Mouse (Mus musculus): ENCODE data around the gene Tex13a.

Gene Tex13a

DNA sequence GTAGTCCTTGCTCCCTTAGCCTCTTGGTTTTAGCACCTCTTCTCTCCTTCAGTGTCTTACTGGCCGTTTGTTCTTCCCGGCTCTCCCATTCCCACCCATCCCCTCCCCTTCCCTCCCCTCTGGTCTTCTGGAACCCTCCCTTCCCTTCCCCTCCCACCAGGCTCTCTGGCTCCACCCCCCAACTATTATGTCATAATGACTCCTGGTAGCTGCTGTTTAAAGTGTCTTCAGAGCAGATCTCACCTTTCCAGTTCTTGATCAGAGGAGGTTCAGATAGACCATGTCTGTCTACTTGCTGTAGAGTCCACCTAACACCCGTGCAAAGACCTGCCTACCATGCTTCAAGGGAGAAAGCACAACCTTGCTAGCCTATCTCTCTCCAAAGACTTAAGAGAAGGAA is at the start of gene Tex13a:
Gene Tex13a (minus strand): TSS at position 101 of the 400 bp plus-strand sequence.
- DNase-seq (ENCODE audit: low read depth, low spot score), result no peak

- DNase-seq (ENCODE audit: low read depth, low spot score), result no peak
These were observed 25.2 kb upstream of the Tex13a start for GRCm38 (mm10) chrX:138234626-138235025.

DNA sequence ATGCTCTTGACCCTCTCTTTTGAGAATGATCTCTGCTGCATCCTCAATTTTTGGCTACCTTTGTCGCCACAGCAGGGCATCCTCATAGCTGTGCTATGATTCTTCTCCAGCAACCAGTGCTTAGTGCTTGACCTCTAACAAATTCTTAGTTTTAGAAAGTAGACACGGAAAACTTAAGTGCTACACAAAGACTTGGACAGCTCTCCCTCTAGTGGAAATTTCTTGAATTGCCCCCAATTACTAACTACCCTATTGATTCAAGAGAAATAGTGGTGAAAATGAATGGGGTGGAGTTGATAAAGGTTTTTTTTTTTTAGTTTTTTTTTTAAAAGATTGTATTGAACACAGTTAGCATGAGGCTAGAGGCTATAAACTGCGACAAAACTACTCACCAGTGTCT is 39.2 kb downstream of the Tex13a start:
- no peak for DNase-seq (ENCODE audit: low read depth, low spot score)
